Mouse (Mus musculus): Measurements from ENCODE around the gene Olfr1413. TPM values are rescaled to one million over a fixed set of nuclear protein-coding genes. Genes with fewer than 3 reads are reported as not detected.

Olfr1413 gene
- not detected in 2 replicates for polyA plus RNA-seq (2012; rRNA removed)

GRCm38 (mm10) chr1:92571022-92571421 lies at the start of gene Olfr1413:
TSS of gene Olfr1413 (plus strand) at chr1:92571322.
- WGBS, result 83% methylated on average over 3 of the region's 3 CpGs
- DNase-seq (ENCODE audit: low read depth, low spot score), result no peak

- WGBS, result 19% methylated on average over 10 of the region's 10 CpGs
- DNase-seq (ENCODE audit: low read depth, low spot score), result no peak
Observed at GRCm38 (mm10) chr1:92521376-92521775, 49.7 kb upstream of the Olfr1413 start.

GRCm38 (mm10) chr1:92523764-92524163 lies 47.4 kb upstream of the Olfr1413 start:
- WGBS, result 72% methylated on average over 3 of the region's 3 CpGs
- no peak for DNase-seq (ENCODE audit: low read depth, low spot score)

GRCm38 (mm10) chr1:92536972-92537371 lies 34.1 kb upstream of the Olfr1413 start:
- WGBS, result 31% methylated on average over 5 of the region's 5 CpGs
- no peak for DNase-seq (ENCODE audit: low read depth, low spot score)

GRCm38 (mm10) chr1:92539071-92539470 lies 32.1 kb upstream of the Olfr1413 start:
- DNase-seq (ENCODE audit: low read depth, low spot score), result no peak
- 38% methylated on average over 2 of the region's 2 CpGs for WGBS

DNA sequence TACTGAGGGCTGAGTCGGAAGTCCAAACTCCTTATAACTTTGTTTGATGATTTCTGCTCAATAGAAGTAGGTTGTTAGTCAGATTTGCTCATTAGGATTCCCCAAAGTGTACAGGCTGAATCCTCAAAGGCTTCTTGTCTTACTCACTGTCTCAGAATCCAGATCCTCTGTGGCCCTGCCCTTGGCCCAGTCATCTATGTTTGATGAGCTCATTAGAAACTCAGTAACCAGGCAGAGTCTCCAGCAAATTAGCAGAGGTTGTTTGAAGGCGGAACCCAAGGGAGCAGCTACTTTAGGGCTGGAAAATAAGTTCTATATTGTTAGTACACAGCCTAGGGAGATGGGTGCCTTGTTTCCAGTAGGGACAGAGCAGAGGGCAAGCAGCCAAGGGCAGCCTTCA lies 25.2 kb upstream of the Olfr1413 start:
- DNase-seq (ENCODE audit: low read depth, low spot score), result no peak
- 77% methylated on average over 2 of the region's 2 CpGs for WGBS

GRCm38 (mm10) chr1:92585479-92585878 lies 14.4 kb downstream of the Olfr1413 start, which contains the start of gene Olfr1412:
TSS of gene Olfr1412 (plus strand) at chr1:92585779.
- no peak for DNase-seq (ENCODE audit: low read depth, low spot score)
- WGBS, result 83% methylated on average over 2 of the region's 2 CpGs

- DNase-seq (ENCODE audit: low read depth, low spot score), result no peak
Observed at GRCm38 (mm10) chr1:92594111-92594510, 23.0 kb downstream of the Olfr1413 start, which contains the start of gene Olfr1411. TSS of gene Olfr1411 (plus strand) at chr1:92594411.

DNA sequence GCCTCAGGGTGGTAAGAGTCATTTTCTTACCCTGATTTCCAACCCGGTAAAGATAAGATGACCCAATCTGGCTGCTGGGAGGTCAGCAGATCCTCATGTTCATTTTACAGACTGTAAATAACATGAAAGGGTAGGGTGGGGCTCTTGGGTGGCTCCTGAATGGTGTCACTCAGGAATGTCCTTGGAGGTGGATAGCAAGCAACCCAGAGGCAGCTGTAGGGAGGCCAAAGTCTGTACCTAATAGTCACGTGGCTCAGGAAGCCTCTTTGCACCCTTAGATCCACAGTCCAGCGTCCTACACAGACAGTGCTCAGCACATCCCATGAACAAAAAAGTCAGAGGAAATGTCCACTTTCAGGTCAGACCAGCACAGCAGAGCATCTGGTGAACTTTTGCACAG lies 24.9 kb downstream of the Olfr1413 start:
- 38% methylated on average over 3 of the region's 3 CpGs for WGBS
- no peak for DNase-seq (ENCODE audit: low read depth, low spot score)

- no peak for DNase-seq (ENCODE audit: low read depth, low spot score)
- 81% methylated on average over 1 of the region's 1 CpGs for WGBS
Observed at GRCm38 (mm10) chr1:92605482-92605881, 34.4 kb downstream of the Olfr1413 start, which contains the start of gene Olfr1410. TSS of gene Olfr1410 (plus strand) at chr1:92605782.

DNA sequence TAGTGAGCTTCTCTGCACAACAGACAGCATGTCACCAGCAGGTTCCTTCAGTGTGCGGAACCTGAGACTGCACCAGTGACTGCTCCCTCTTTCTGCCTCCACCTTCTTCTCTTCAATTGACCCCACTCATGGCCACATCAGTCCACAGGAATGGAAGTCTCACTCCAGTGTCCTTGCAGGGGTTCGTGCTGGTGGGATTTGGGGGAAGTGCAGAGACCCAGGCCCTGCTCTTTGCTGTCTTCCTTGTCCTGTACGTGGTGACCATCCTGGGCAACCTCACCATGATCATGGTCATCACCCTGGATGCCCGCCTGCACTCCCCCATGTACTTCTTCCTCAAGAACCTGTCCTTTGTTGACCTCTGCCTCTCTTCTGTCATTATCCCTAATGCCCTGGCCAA lies 36.6 kb downstream of the Olfr1413 start:
- no peak for DNase-seq (ENCODE audit: low read depth, low spot score)
- 69% methylated on average over 4 of the region's 4 CpGs for WGBS

GRCm38 (mm10) chr1:92611008-92611407 lies 39.9 kb downstream of the Olfr1413 start:
- WGBS, result 3% methylated on average over 5 of the region's 5 CpGs
- peak; percentile 4 for DNase-seq (ENCODE audit: low read depth, low spot score)

DNA sequence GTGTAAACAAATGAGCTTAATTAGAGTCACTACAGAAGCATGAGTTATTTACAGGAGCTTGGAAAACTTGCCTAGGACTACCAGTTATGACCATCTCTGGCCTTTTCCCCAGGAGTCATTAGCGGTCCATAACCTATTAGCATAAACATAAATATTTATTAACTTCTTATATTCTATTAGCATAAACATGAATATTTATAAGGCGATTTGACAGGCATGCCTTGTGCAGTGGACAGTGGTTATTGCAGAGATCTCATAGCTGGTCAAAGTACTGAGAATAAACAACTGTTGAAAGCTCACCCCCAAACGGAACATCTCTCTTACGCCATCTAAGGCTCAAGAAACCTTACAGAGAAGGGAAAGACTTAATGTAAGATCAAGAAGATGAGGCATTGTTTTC lies 42.1 kb downstream of the Olfr1413 start:
- 37% methylated on average over 4 of the region's 4 CpGs for WGBS
- DNase-seq (ENCODE audit: low read depth, low spot score), result no peak

GRCm38 (mm10) chr1:92614516-92614915 lies 43.4 kb downstream of the Olfr1413 start:
- 2% methylated on average over 1 of the region's 1 CpGs for WGBS

GRCm38 (mm10) chr1:92616046-92616445 lies 44.9 kb downstream of the Olfr1413 start:
- WGBS, result 42% methylated on average over 1 of the region's 1 CpGs

More at GRCm38 (mm10) chr1:92614516-92614915, 43.4 kb downstream of the Olfr1413 start:
- DNase-seq (ENCODE audit: low read depth, low spot score), result no peak

DNA sequence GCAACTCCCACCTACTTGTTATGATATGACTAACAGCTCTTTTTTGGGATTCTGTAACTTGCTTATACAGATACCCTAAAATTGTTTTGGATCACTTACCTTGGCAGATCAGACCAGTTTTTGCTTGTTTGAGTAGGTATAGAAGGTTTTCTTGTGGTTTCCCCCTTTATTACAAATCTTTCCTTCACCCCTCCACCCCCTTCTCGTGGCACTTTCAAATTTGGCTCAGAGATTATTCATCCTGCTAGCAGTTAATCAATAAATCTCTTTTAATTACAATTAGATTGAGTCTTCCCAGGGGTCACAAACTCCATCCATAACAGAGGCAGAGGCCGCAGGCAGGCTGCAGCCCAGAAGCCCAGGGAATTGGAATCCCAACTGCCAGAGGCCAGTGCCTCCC lies 46.4 kb downstream of the Olfr1413 start, which contains the start of gene Olfr12:
TSS of gene Olfr12 (plus strand) at position 301 of the 400 bp plus-strand sequence.
- 49% methylated on average over 2 of the region's 2 CpGs for WGBS

More at GRCm38 (mm10) chr1:92616046-92616445, 44.9 kb downstream of the Olfr1413 start:
- DNase-seq (ENCODE audit: low read depth, low spot score), result no peak

GRCm38 (mm10) chr1:92618360-92618759 lies 47.2 kb downstream of the Olfr1413 start:
- DNase-seq (ENCODE audit: low read depth, low spot score), result no peak
- 48% methylated on average over 4 of the region's 4 CpGs for WGBS

More for the DNA sequence above, 46.4 kb downstream of the Olfr1413 start, which contains the start of gene Olfr12:
- no peak for DNase-seq (ENCODE audit: low read depth, low spot score)

Other genes starting within 250 kb of the Olfr1413 start
- 130 and 142 TPM in 2 replicates for gene Ndufa10, start 97.5 kb upstream of the Olfr1413 start, polyA plus RNA-seq (2012; rRNA removed)
- not detected in 2 replicates for gene Olfr1416, start 86.2 kb upstream of the Olfr1413 start, polyA plus RNA-seq (2012; rRNA removed)
- not detected in 2 replicates for gene Olfr1415, start 75.2 kb upstream of the Olfr1413 start, polyA plus RNA-seq (2012; rRNA removed)
- gene Olfr1414, start 52.7 kb upstream of the Olfr1413 start, polyA plus RNA-seq (2012; rRNA removed), result not detected in 2 replicates
- gene Olfr1412, start 14.5 kb downstream of the Olfr1413 start, polyA plus RNA-seq (2012; rRNA removed), result not detected in 2 replicates
- not detected in 2 replicates for gene Olfr1411, start 23.1 kb downstream of the Olfr1413 start, polyA plus RNA-seq (2012; rRNA removed)
- gene Olfr1410, start 34.5 kb downstream of the Olfr1413 start, polyA plus RNA-seq (2012; rRNA removed), result not detected in 2 replicates
- gene Olfr12, start 46.5 kb downstream of the Olfr1413 start, polyA plus RNA-seq (2012; rRNA removed), result not detected in 2 replicates
- 108 and 129 TPM in 2 replicates for gene Cops9, start 70.7 kb downstream of the Olfr1413 start, polyA plus RNA-seq (2012; rRNA removed)
- gene Otos, start 77.5 kb downstream of the Olfr1413 start, polyA plus RNA-seq (2012; rRNA removed), result 0.19 and 0.38 TPM in 2 replicates